In genomic region chr1:119350846-119351245, GRCm38 (mm10) we compare ENCODE assay signal across 27 mouse cellular contexts.
"Had no signal": no experiment of that assay in that cellular context is flagged by ENCODE, and none has a peak within 500 bp of the region (broad histone marks: within the 10 kb centered on the region; RNA-seq: fewer than 3 reads in every experiment).

No protein-coding gene starts in this region.

- H3K4me2 ChIP-seq: limb, embryonic 12.5 days; limb, embryonic 13.5 days; limb, embryonic 15.5 days; liver, embryonic 11.5 days; liver, embryonic 12.5 days; liver, embryonic 13.5 days; liver, embryonic 15.5 days; lung, embryonic 14.5 days; lung, embryonic 15.5 days; midbrain, embryonic 12.5 days; midbrain, embryonic 13.5 days; midbrain, embryonic 15.5 days; neural tube, embryonic 12.5 days had no signal

- ATAC-seq: liver, embryonic 12.5 days; liver, postnatal 0 days; lung, postnatal 0 days; midbrain, embryonic 13.5 days had no signal

- H3K4me3 ChIP-seq: limb, embryonic 10.5 days; limb, embryonic 12.5 days; limb, embryonic 13.5 days; limb, embryonic 15.5 days; liver, embryonic 12.5 days; liver, embryonic 13.5 days; liver, embryonic 15.5 days; lung, embryonic 15.5 days; megakaryocyte, embryonic 14.5 days; midbrain, embryonic 10.5 days; midbrain, embryonic 12.5 days; midbrain, embryonic 13.5 days; midbrain, embryonic 15.5 days; myocyte; neural tube, embryonic 12.5 days had no signal

- DNase-seq: liver; liver, embryonic 13.5 days; liver, postnatal 0 days; lung, adult 2 months; lung, embryonic 14.5 days; lung, postnatal 10 days; lung, postnatal 14 days; lung, postnatal 36 days; lung, postnatal 4 days had no signal

- H3K27me3 ChIP-seq: limb, embryonic 12.5 days; limb, embryonic 13.5 days; limb, embryonic 15.5 days; liver, embryonic 12.5 days; liver, embryonic 13.5 days; liver, embryonic 15.5 days; lung, embryonic 15.5 days; megakaryocyte, embryonic 14.5 days; midbrain, embryonic 15.5 days; neural tube, embryonic 12.5 days had no signal

- H3K9ac ChIP-seq: limb, embryonic 12.5 days; limb, embryonic 13.5 days; limb, embryonic 15.5 days; liver, embryonic 12.5 days; liver, embryonic 13.5 days; liver, embryonic 14.5 days; liver, embryonic 15.5 days; liver, postnatal 0 days; lung, embryonic 14.5 days; lung, embryonic 15.5 days; midbrain, embryonic 12.5 days; midbrain, embryonic 13.5 days; midbrain, embryonic 15.5 days; neural tube, embryonic 12.5 days had no signal

- H3K36me3 ChIP-seq: limb, embryonic 10.5 days; limb, embryonic 12.5 days; limb, embryonic 13.5 days; limb, embryonic 15.5 days; liver, embryonic 12.5 days; liver, embryonic 13.5 days; liver, embryonic 15.5 days; lung, embryonic 15.5 days; midbrain, embryonic 10.5 days; midbrain, embryonic 12.5 days; midbrain, embryonic 13.5 days; midbrain, embryonic 15.5 days; neural tube, embryonic 12.5 days had no signal

- H3K27ac ChIP-seq: limb, embryonic 10.5 days; limb, embryonic 12.5 days; limb, embryonic 13.5 days; limb, embryonic 15.5 days; liver, embryonic 12.5 days; liver, embryonic 13.5 days; liver, embryonic 14.5 days; liver, embryonic 15.5 days; lung, embryonic 15.5 days; macrophage; midbrain, embryonic 10.5 days; midbrain, embryonic 12.5 days; midbrain, embryonic 13.5 days; midbrain, embryonic 15.5 days; neural tube, embryonic 12.5 days had no signal

- H3K4me1 ChIP-seq: liver, embryonic 12.5 days; liver, embryonic 13.5 days; liver, embryonic 15.5 days; lung, embryonic 15.5 days; megakaryocyte, embryonic 14.5 days had no signal

- H3K9me3 ChIP-seq: limb, embryonic 10.5 days; limb, embryonic 12.5 days; limb, embryonic 13.5 days; limb, embryonic 15.5 days; liver, embryonic 12.5 days; liver, embryonic 13.5 days; liver, embryonic 15.5 days; lung, embryonic 15.5 days; midbrain, embryonic 10.5 days; midbrain, embryonic 12.5 days; midbrain, embryonic 13.5 days; midbrain, embryonic 15.5 days; neural tube, embryonic 12.5 days had no signal
